Mouse (Mus musculus) v-Abl transformed pro-B cells (cell line): ENCODE results near the gene Pald1.

ENCODE experiments used
- in situ Hi-C, 2 experiments: fragments of 400-800 bp; cut with MboI; formaldehyde crosslinking; loops; one replicate each; pipeline ENCODE4 v1.15.1; 2025; ENCODE audit not compliant: unreplicated experiment in 2 of 2

The Pald1 gene

DNA sequence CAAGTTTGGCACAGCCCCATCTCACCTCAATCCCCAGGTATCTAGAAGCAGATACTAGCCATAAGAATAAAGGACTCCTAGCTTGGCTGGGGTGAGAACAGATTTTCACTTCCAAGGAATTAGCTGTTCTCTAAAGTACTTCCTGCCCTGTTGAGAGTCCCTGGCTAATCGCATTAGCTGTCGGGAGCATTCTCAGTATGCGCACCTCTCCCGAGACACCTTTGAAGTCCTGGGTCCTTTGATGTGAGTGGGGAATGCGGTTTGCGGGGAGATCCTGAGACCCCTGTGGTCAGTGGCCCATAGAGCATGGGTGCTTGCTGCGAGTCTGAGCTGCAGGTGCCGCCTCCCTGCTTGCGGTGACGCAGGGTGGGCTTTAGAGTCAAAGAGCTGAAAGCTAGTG is 22.6 kb upstream of the Pald1 start:
- in situ Hi-C loops = no loop called here

- in situ Hi-C loops = no loop called here
These were observed 19.6 kb upstream of the Pald1 start for GRCm38 (mm10) chr10:61402911-61403310.

GRCm38 (mm10) chr10:61402480-61402879 is 19.1 kb upstream of the Pald1 start:
- in situ Hi-C loops = no loop called here

- in situ Hi-C loops = no loop called here
These were observed 17.1 kb upstream of the Pald1 start for GRCm38 (mm10) chr10:61400407-61400806.

DNA sequence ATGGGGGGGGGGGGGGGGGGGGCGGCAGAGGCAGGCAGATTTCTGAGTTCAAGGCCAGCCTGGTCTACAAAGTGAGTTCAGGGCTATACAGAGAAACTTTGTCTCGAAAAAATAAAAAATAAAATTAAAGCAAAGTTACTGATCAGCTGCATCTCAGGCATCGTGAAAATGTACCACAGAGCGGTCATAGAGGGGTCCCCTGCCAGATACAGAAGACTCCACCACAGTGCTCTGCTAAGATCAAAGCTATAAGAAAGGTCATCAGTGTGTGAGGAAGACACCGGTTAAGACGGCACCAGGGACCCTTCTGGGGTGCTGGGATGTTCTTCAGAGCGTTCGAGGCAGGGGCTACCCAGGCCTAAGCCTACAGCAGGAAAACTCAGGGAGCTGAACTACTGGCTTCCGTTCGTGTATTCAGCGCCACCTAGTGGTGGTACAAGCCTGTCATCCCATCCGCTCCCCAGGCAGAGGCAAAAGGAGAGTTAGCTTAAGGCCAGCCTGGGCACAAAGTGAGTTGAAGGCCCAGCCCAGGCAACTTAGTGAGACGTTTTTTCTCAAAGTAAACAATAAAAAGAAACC is 15.9 kb upstream of the Pald1 start:
- in situ Hi-C loops = no loop called here

- in situ Hi-C loops = no loop called here
These were observed 14.8 kb upstream of the Pald1 start for GRCm38 (mm10) chr10:61398125-61398524.

DNA sequence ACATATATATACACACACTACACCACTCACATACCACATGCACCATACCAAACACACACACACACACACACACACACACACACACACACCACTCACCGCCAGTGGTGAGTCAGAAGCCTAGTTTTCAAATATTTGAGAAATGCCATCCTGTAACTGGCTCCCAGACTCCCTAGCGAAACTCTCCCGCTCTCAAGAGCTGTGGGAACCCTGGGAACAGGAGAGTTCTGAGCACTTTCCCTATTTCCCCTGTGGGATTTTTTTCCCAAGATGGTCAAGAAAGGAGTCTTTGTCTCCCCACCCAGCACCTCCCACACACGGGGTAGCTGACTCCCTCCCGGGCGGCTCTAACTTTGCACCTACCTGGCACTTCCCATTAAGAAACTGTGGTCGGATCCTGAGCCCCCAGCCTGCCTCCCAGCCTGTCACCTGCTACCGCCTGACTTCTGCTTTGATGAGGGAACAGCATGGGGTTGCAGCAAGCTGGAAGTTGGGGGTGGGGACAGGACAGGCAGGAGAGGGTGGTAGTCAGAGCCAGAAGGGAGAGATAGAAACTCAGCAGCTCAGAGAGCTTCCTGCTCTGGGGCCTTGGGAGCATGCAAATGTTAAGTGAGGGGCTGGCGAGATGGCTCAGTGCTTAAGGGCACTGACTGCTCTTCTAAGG is 11.3 kb upstream of the Pald1 start:
- in situ Hi-C loops = no loop called here

DNA sequence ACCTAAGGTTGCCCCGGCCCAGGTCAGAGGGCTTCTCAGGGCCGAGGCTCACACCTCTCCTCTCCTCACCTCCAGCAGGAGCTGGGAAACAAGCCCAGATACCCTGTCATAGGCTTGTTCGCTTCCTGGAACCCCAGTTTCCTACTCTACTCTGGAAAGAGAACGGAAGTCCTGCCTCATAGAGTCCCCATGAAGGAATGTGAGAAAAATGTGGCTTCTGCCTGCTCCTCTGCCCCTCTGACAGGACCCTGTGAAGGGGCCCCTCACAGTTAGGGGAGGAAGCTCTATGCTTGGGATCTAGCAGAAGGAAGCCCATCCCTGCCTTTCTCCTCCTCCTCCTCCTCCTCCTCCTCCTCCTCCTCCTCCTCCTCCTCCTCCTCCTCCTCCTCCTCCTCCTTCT is 9.3 kb upstream of the Pald1 start:
- in situ Hi-C loops = no loop called here

DNA sequence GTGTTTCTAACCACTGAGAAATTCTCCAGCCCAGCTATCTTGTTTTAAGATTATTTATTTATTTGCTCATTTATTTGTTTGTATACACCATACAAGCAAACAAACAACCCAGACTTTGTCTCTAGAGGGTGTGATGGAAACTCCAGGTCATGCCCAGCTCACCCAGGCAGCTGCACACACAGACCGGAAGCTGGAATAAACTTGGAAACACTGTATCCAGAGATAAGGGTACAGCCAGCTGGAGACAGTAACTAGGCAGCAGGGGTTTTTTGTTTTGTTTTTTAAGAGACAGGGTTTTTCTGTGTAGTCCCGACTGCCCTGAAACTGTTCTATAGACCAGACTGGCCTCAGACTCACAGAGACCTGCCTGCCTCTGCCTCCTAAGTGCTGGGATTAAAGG is 6.8 kb upstream of the Pald1 start:
- in situ Hi-C loops = no loop called here

GRCm38 (mm10) chr10:61389020-61389419 is 5.7 kb upstream of the Pald1 start:
- in situ Hi-C loops = no loop called here

GRCm38 (mm10) chr10:61386284-61386683 is 3.0 kb upstream of the Pald1 start:
- in situ Hi-C loops = no loop called here

GRCm38 (mm10) chr10:61385174-61385573 is 1.8 kb upstream of the Pald1 start:
- in situ Hi-C loops = no loop called here

GRCm38 (mm10) chr10:61383715-61384047 is 351 bp upstream of the Pald1 start:
- in situ Hi-C loops = no loop called here

GRCm38 (mm10) chr10:61382281-61382731 is 1.0 kb downstream of the Pald1 start:
- in situ Hi-C loops = no loop called here

DNA sequence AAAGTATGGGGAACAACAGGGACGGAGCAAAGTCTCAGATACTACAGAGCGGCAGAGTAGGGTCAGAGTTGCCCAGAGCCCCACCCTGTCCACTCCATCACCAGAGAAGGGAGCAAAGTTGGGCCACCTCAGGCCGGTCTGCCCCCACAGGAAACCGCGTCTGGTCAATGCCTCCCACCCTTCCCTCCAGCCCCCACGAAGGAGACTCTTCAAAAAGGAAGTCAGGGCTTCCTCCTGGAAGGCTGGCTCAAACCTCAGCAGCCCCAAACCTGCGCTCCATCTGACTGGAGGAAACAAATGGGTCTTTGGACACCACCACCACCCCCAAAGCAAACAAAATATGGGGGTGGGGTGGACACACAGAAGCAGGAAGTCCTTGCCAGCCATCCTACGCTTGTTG is 1.5 kb downstream of the Pald1 start:
- in situ Hi-C loops = no loop called here

DNA sequence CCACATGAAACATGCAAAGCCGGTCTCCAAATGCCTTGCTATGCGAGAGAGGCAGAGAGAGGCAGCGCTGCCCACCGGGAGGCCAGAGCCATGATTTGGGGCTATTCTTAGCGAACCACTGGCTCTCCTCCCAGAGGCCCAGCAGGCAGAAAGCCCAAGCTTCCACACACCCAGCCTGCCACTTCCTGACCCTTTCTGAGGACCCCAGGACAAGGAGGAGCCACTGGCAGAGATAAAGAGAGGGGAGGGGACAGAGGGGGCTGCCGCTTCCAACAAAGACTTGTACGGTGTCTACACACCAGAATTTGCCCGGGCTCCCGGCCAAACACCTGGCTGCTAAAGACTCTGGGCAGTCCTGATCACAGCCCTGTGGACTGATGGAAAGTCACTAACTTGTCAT is 3.1 kb downstream of the Pald1 start:
- in situ Hi-C loops = no loop called here

DNA sequence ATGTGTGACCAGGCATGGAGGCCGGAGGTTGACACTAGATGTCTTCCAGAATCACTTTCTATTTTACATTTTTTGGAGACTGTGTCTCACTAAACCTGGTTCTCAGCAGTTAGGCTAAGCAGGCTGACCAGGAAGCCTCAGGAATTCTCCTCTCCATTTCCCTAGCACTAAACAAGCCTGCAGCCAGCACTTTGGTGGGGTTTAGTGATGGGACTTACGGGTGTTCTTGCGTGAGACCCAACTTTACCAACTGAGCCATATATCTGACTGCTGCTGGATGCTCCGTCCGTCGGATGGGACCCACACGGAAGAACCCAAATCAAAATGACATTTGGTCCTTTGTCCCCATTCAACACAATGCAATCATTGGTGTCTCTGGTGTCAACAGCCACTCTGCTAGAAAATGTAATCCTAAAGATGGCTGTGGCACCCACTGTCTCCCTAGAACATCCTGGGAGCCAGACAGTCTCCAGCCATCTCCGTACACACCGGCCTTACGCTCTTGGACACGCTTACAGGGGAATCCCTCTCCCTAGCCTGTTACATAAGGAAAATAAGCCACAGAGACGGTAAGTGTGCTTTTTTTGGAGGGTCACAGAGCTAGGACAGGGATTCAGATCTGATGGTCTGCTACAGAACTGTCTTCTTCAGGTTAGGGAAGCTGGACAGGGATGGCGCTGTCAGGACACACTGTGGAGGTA is 3.8 kb downstream of the Pald1 start:
- in situ Hi-C loops = no loop called here

GRCm38 (mm10) chr10:61378698-61379097 is 4.6 kb downstream of the Pald1 start:
- in situ Hi-C loops = no loop called here

DNA sequence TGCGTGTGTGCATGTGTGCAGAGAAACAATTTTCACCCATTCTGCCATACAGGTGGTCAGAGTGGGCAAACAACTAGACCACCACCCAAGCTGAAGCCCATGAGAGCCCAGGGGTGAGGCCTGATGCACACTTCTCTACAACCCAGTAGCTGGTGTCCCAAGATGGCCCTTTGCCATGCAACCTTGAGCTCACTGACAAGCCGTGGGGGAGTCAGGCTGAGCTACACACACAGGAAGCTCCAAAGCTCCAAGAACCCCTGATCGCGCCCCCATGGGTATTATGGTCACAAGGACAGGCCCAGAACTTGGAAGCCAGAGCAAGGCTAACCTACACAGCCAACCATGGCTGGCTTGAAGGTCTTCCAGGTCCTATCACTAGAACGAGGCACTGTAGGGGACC is 5.3 kb downstream of the Pald1 start:
- in situ Hi-C loops = no loop called here

DNA sequence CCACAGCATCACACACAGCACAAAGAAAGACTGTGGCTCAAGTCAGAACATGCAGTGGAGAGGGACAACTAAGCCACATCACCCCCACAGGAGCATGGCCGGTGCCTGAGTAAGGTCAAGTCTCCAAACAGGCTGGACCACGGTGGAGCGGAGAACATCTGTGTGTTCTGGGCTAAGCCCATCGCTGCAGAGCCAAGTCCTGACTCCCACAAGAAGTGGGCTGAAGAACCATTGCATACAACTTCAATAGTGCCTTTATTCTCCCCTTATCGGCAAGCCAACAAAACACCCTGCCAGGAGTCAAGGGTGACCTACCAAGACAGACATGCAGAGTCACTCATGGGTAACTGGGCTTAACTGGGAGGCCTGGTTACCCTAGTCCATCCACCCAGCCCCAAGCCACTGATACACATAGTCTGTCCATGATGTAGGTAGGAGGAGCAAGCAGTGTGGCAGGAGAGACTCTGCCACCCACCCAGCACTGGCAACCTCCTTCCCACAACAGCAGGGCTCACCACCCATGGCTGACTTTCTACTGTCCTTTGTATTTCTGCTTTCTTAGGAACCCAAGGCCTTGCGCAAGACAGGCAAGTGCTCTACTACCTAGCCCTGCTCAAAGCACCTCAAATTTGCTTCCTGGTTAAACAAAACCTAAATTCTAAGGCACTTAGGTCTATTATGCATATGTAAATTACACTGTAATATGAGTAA is 8.4 kb downstream of the Pald1 start:
- in situ Hi-C loops = no loop called here

GRCm38 (mm10) chr10:61374076-61374475 is 9.3 kb downstream of the Pald1 start:
- in situ Hi-C loops = no loop called here

DNA sequence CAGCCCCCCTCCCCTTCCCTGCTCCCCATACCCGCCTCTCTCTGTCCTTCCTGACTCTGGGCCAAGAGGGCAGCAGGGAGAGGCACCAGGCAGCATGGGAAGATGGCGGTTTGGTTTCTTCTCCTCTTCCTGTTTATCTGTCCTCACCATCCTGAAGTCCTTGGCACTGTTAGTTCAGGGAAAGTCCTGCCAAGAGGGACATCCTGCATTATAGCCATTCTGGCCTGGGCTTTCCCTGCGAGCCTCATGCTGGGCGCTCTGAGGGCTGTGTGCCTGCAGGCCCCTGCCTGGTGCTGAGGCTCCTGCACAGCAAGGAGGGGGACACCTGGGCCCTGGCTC is 10.8 kb downstream of the Pald1 start:
- in situ Hi-C loops = no loop called here
